Mouse (Mus musculus) MEL (cell line): ENCODE data around the gene Cpb1. TPM values are rescaled to one million over a fixed set of nuclear protein-coding genes. Genes with fewer than 3 reads are reported as not detected.

Experiments
- DNase-seq: peaks from one replicate; pipeline ENCODE4 v3.0.0; 2011; ENCODE audit warnings: low read depth, low spot score
- H3K27ac ChIP-seq: 2 replicates; pipeline ENCODE4 v1.5.1; 2012; ENCODE audit warnings: low read depth, mild to moderate bottlenecking, control low read depth, low read length, moderate library complexity; ENCODE audit not compliant: control insufficient read depth
- H3K27me3 ChIP-seq, 2 experiments: fragments of 150-350 bp in 1 of 2; sonication (generic) in 1 of 2; 2 replicates each; pipeline ENCODE4 v1.6.1; 2012; ENCODE audit warnings: low read length in 2 of 2, mild to moderate bottlenecking in 2 of 2, improper control_type of control experiment in 1 of 2, moderate library complexity in 1 of 2; ENCODE audit not compliant: insufficient read depth in 2 of 2, control insufficient read depth in 1 of 2
- H3K36me3 ChIP-seq, 2 experiments: 2 replicates each; pipeline ENCODE4 v1.6.1; 2012 to 2014; ENCODE audit warnings: low read length in 2 of 2, improper control_type of control experiment in 1 of 2, inconsistent platforms in 1 of 2, mild to moderate bottlenecking in 1 of 2; ENCODE audit not compliant: insufficient read depth in 2 of 2, control insufficient read depth in 1 of 2
- H3K4me1 ChIP-seq, 2 experiments: fragments of 150-350 bp in 1 of 2; sonication (generic) in 1 of 2; 2 replicates each; pipeline ENCODE4 v1.6.1; 2012; ENCODE audit warnings: low read length in 2 of 2, improper control_type of control experiment in 1 of 2, mild to moderate bottlenecking in 1 of 2; ENCODE audit not compliant: insufficient read depth in 2 of 2, control insufficient read depth in 1 of 2
- H3K4me3 ChIP-seq, 2 experiments: fragments of 150-350 bp in 1 of 2; sonication (generic) in 1 of 2; 2 replicates each; pipeline ENCODE4 v1.5.1; 2012; ENCODE audit warnings: low read depth in 2 of 2, low read length in 2 of 2, mild to moderate bottlenecking in 2 of 2, moderate library complexity in 2 of 2, control low read depth in 1 of 2, improper control_type of control experiment in 1 of 2; ENCODE audit not compliant: control insufficient read depth in 1 of 2, insufficient read depth in 1 of 2
- H3K79me2 ChIP-seq: 2 replicates; pipeline ENCODE4 v1.6.1; 2012; ENCODE audit warnings: mild to moderate bottlenecking, low read length, moderate library complexity; ENCODE audit not compliant: control insufficient read depth, poor library complexity, insufficient read depth
- H3K9ac ChIP-seq: 2 replicates; pipeline ENCODE4 v1.6.1; 2012; ENCODE audit warnings: low read depth, mild to moderate bottlenecking, control low read depth, low read length, moderate library complexity; ENCODE audit not compliant: control insufficient read depth, poor library complexity, severe bottlenecking
- H3K9me3 ChIP-seq: fragments of 150-350 bp; sonication (generic); replicated peaks from 2 replicates; pipeline ENCODE4 v1.6.1; 2012; ENCODE audit warnings: mild to moderate bottlenecking, low read length, improper control_type of control experiment, moderate library complexity; ENCODE audit not compliant: insufficient read depth
- CHD1 ChIP-seq: IDR thresholded peaks from 2 replicates; pipeline ENCODE4 v1.6.1; 2012; ENCODE audit warnings: low read depth, mild to moderate bottlenecking, inconsistent platforms, low read length, improper control_type of control experiment
- CTCF ChIP-seq, 3 experiments: IDR thresholded peaks in 2 of 3; conservative IDR thresholded peaks in 1 of 3; 2 replicates each; pipeline ENCODE4 v1.5.1; 2011 to 2012; ENCODE audit warnings: low read length in 3 of 3, low read depth in 2 of 3, mild to moderate bottlenecking in 2 of 3, improper control_type of control experiment in 1 of 3, inconsistent platforms in 1 of 3, mixed read lengths in 1 of 3, moderate library complexity in 1 of 3; ENCODE audit not compliant: control insufficient read depth in 1 of 3, insufficient read depth in 1 of 3, poor library complexity in 1 of 3, severe bottlenecking in 1 of 3
- ELF1 ChIP-seq: IDR thresholded peaks from 2 replicates; pipeline ENCODE4 v1.6.1; 2014; ENCODE audit warnings: low read depth, mild to moderate bottlenecking, inconsistent platforms, low read length, improper control_type of control experiment, moderate library complexity
- EP300 ChIP-seq, 2 experiments: IDR thresholded peaks; 2 replicates each; pipeline ENCODE4 v1.6.1; 2011; ENCODE audit warnings: improper control_type of control experiment in 2 of 2, low read length in 2 of 2, low read depth in 1 of 2, mild to moderate bottlenecking in 1 of 2
- ETS1 ChIP-seq: IDR thresholded peaks from 2 replicates; pipeline ENCODE4 v1.6.1; 2012; ENCODE audit warnings: low read depth, mild to moderate bottlenecking, inconsistent platforms, low read length, improper control_type of control experiment, moderate library complexity
- GATA1 ChIP-seq: IDR thresholded peaks from 2 replicates; pipeline ENCODE4 v1.6.1; 2011; ENCODE audit warnings: low read depth, low read length, improper control_type of control experiment
- MAX ChIP-seq: IDR thresholded peaks from 2 replicates; pipeline ENCODE4 v1.6.1; 2011; ENCODE audit warnings: low read length, improper control_type of control experiment
- MXI1 ChIP-seq: IDR thresholded peaks from 2 replicates; pipeline ENCODE4 v1.6.1; 2011; ENCODE audit warnings: mild to moderate bottlenecking, low read depth, low read length, improper control_type of control experiment
- NELFE ChIP-seq: IDR thresholded peaks from 2 replicates; pipeline ENCODE4 v1.6.1; 2011; ENCODE audit warnings: low read depth, low read length, improper control_type of control experiment
- POLR2AphosphoS5 ChIP-seq: IDR thresholded peaks from 2 replicates; pipeline ENCODE4 v1.6.1; 2012; ENCODE audit warnings: low read depth, borderline replicate concordance, mild to moderate bottlenecking, inconsistent platforms, low read length, moderate library complexity, mixed read lengths
- RCOR1 ChIP-seq: IDR thresholded peaks from 2 replicates; pipeline ENCODE4 v1.6.1; 2012; ENCODE audit warnings: low read depth, mild to moderate bottlenecking, inconsistent platforms, low read length, improper control_type of control experiment
- TCF12 ChIP-seq: IDR thresholded peaks from 2 replicates; pipeline ENCODE4 v1.6.1; 2014; ENCODE audit warnings: low read depth, mild to moderate bottlenecking, inconsistent platforms, low read length, improper control_type of control experiment, moderate library complexity
- UBTF ChIP-seq: IDR thresholded peaks from 2 replicates; pipeline ENCODE4 v1.6.1; 2012; ENCODE audit warnings: low read depth, mild to moderate bottlenecking, inconsistent platforms, low read length, improper control_type of control experiment, moderate library complexity, borderline replicate concordance; ENCODE audit not compliant: insufficient read depth
- USF2 ChIP-seq, 2 experiments: IDR thresholded peaks; 2 replicates each; pipeline ENCODE4 v1.6.1; 2011 to 2012; ENCODE audit warnings: improper control_type of control experiment in 2 of 2, low read length in 2 of 2, borderline replicate concordance in 1 of 2, inconsistent platforms in 1 of 2, low read depth in 1 of 2, mild to moderate bottlenecking in 1 of 2; ENCODE audit not compliant: insufficient read depth in 1 of 2
- ZNF384 ChIP-seq: IDR thresholded peaks from 2 replicates; pipeline ENCODE4 v1.6.1; 2012; ENCODE audit warnings: low read depth, mild to moderate bottlenecking, inconsistent platforms, low read length, improper control_type of control experiment
- polyA plus RNA-seq, 2 experiments: library from polyadenylated mRNA; stranded (reverse) in 1 of 2; unstranded in 1 of 2; fragments of >175 nt in 1 of 2; fragments of >200 nt in 1 of 2; gene quantifications; 2 replicates each; pipeline versions ENCODE4 v1.2.1 to v1.2.4; 2012; ENCODE audit warnings: low replicate concordance in 2 of 2, low read depth in 1 of 2; ENCODE audit not compliant: insufficient read length in 2 of 2, insufficient read depth in 1 of 2, missing spikeins in 1 of 2
- total RNA-seq: library from RNA; depleted of rRNA; stranded (reverse); fragments of 300-350 nt; gene quantifications from 2 replicates; pipeline ENCODE4 v1.2.3, GENCODE M21; 2012

Gene Cpb1
- total and polyA plus RNA-seq, 3 experiments = not detected

- no peak for TF ChIP-seq CTCF (IDR thresholded peaks at IDR 0.05 in 2 of 3, conservative IDR thresholded peaks at IDR 0.05 in 1 of 3; ENCODE audit: control insufficient read depth in 1 of 3, insufficient read depth in 1 of 3, low read depth in 2 of 3, low read length in 3 of 3, poor library complexity in 1 of 3, severe bottlenecking in 1 of 3)
Measured at GRCm38 (mm10) chr3:20242050-20242449, 33.5 kb downstream of the Cpb1 start, which contains the start of gene Cpa3 (continued).

DNA sequence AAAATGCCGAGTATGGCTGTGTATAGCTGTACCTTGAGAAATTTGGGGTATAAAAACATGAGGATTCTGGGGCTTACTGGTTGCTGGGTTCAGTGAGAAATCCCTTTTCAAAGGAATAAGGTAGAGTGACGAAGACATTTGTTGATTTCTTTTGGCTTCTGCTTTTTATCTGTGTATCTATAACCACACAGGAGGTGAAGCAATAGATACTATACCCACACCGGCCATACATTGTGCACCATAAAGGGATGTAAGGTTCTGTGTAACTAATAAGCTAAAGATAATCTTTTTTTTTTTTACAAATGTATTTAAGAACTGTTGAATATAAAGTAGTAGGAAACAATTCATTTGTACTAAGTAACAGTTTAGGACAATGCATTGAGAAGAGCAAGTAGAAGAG is 35.8 kb downstream of the Cpb1 start:
- Histone ChIP-seq H3K36me3 (peaks cover 0 to 36% of the 10 kb centered on the region in 2 experiments; a peak in 2 of 4 replicates), H3K27ac (no peak overlapping the region), H3K4me3 (no peak overlapping the region), H3K9me3 (no peaks in the 10 kb centered on the region), H3K79me2 (no peaks in the 10 kb centered on the region), H3K9ac (no peak overlapping the region), H3K27me3 (no peaks in the 10 kb centered on the region), H3K4me1 (peaks cover 15 to 34% of the 10 kb centered on the region in 2 experiments)
- TF ChIP-seq MXI1 = no peak
- TF ChIP-seq MAX = no peak
- peak; percentile 54 to 61; a peak in 3 of 4 replicates for TF ChIP-seq EP300 (IDR thresholded peaks at IDR 0.05; ENCODE audit: low read depth in 1 of 2, low read length in 2 of 2)
- TF ChIP-seq ZNF384 = peak; percentile 80
- TF ChIP-seq UBTF = no peak
- TF ChIP-seq ETS1 = 0 out of 2 replicates have a peak, but pooled peaks have one; percentile 28
- TF ChIP-seq GATA1 = peak; percentile 52; the same call in 1 of the 2 replicates
- 0 out of 2 replicates have a peak, but pooled peaks have one; percentile 41 for TF ChIP-seq TCF12
- TF ChIP-seq RCOR1 = peak; percentile 34; the same call in 1 of the 2 replicates
- DNase-seq = peak; percentile 26

GRCm38 (mm10) chr3:20236965-20237364 is 38.6 kb downstream of the Cpb1 start:
- H3K9me3 ChIP-seq = no peaks in the 10 kb centered on the region
- H3K79me2 ChIP-seq = no peaks in the 10 kb centered on the region

DNA sequence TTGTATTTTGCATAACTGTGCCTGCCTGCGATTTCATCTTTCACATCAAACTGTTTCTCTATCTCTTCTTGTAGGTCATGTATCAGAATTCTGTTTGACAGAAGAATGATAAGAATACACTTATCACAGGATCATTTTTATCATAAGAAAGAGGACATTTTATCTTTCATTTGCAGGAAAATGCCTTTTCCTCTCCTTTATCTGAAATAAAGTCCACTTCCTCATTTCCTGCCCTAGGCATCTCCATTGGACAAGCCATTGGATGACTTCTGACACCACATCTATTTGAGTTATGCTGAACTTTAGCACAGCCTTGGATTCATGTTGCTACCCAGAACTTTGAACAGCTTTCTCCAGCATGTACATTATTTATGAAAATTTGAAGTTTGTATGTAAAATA is 46.5 kb downstream of the Cpb1 start:
- no peaks in the 10 kb centered on the region for H3K9me3 ChIP-seq
- H3K27ac ChIP-seq = no peak overlapping the region
- H3K4me1 ChIP-seq = peaks cover 0 to 8% of the 10 kb centered on the region in 2 experiments; a peak in 2 of 4 replicates
- H3K4me3 ChIP-seq = no peak overlapping the region
- H3K27me3 ChIP-seq = no peaks in the 10 kb centered on the region
- peaks cover 0 to 5% of the 10 kb centered on the region in 2 experiments; a peak in 2 of 4 replicates for H3K36me3 ChIP-seq
- DNase-seq = peak; percentile 40
- H3K79me2 ChIP-seq = no peaks in the 10 kb centered on the region
- H3K9ac ChIP-seq = no peak overlapping the region
- TF ChIP-seq USF2 (IDR thresholded peaks at IDR 0.05; ENCODE audit: borderline replicate concordance in 1 of 2, insufficient read depth in 1 of 2, low read depth in 1 of 2, low read length in 2 of 2) = no peak
- TF ChIP-seq TCF12 = peak; percentile 77
- TF ChIP-seq RCOR1 = 0 out of 2 replicates have a peak, but pooled peaks have one; percentile 36
- TF ChIP-seq GATA1 = peak; percentile 90
- no peak for TF ChIP-seq ELF1
- TF ChIP-seq ETS1 = peak; percentile 41; the same call in 1 of the 2 replicates
- no peak for TF ChIP-seq POLR2AphosphoS5
- TF ChIP-seq EP300 (IDR thresholded peaks at IDR 0.05; ENCODE audit: low read depth in 1 of 2, low read length in 2 of 2) = peak; percentile 84 to 90

More at GRCm38 (mm10) chr3:20236965-20237364, 38.6 kb downstream of the Cpb1 start:
- H3K27me3 ChIP-seq = no peaks in the 10 kb centered on the region
- peaks cover 10 to 20% of the 10 kb centered on the region in 2 experiments for H3K4me1 ChIP-seq
- no peak overlapping the region for H3K9ac ChIP-seq
- no peak overlapping the region for H3K4me3 ChIP-seq
- H3K27ac ChIP-seq = no peak overlapping the region
- DNase-seq = no peak
- TF ChIP-seq NELFE = no peak
- TF ChIP-seq CHD1 = no peak
- TF ChIP-seq, all 39 proteins: peak for 0
- peaks cover 0 to 17% of the 10 kb centered on the region in 2 experiments; a peak in 2 of 4 replicates for H3K36me3 ChIP-seq
